Mouse (Mus musculus) monocyte, adult 2 months (primary cell): ENCODE measurements around the gene Gm14435.
"Not testable (repeated sequence)": the region's sequence is repeated elsewhere in the genome, so short reads cannot be mapped to it uniquely, and the experiment has no call there.

Source experiments
- DNase-seq, 2 experiments: peaks; one replicate each; pipeline ENCODE4 v3.0.0; 2022; ENCODE audit warnings: low spot score in 2 of 2, low read depth in 1 of 2

Gm14435 gene

DNA sequence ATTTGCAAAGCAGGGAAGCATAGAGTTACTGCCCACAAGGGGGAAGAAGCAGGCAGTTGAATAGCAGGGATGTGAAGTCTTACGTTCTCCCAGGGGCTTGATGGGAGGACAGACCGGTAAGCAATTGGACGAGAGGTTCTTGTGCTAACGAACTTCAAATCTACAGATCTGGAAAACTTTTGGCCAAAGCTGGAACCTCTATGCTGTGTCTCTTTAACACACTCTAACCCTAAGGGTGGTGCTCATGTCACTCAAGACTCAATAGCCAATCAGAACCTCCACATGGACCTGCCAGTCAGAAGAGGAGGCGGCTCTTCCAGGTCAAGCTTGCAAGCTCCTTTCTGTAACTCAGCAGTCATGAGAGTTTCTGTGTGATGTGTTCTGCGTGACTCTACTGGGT lies at the start of gene Gm14435:
Gene Gm14435, plus strand, starts transcription at position 301 of the 400 bp plus-strand sequence.
- not testable (repeated sequence) for DNase-seq
